8 mouse cellular contexts compared by ENCODE assay signal in genomic region chr1:75236117-75237050, GRCm38 (mm10). TPM values are rescaled to one million over a fixed set of nuclear protein-coding genes. Genes with fewer than 3 reads are reported as not detected.
A peak's percentile ranks its signal among the peaks of the same experiment; 100 is the strongest.
DNase-seq lines count a peak whose midpoint lies in the region; ATAC-seq lines count a peak whose summit lies in the region.

Gene Dnajb2 (plus strand): TSS chr1:75236406.

- peak within 1 kb of the TSS; percentile 94 for H3K4me2 ChIP-seq in intestine, embryonic 15.5 days (replicated peaks)

- intact Hi-C loops in left cerebral cortex, postnatal 36 days (cut with DNase I): loop anchor here (1.0 kb wide), 1 partner anchor 18 kb away; no protein-coding TSS in a partner anchor

- H3K36me3 ChIP-seq in intestine, embryonic 15.5 days: no peaks in the 10 kb centered on the region

- whole genome bisulfite sequencing in intestine, embryonic 15.5 days: under 1% methylated on average over 64 of the region's 64 CpGs

- H3K27ac ChIP-seq in intestine, embryonic 15.5 days: peak within 1 kb of the TSS; percentile 83

- peak; percentile 97 for ATAC-seq in intestine, embryonic 15.5 days

- H3K4me1 ChIP-seq in intestine, embryonic 15.5 days (replicated peaks): peaks cover 9% of the 10 kb centered on the region; the same call in 1 of the 2 replicates

- no peaks in the 10 kb centered on the region for H3K27me3 ChIP-seq in intestine, embryonic 15.5 days (replicated peaks)

- H3K4me3 ChIP-seq in intestine, embryonic 15.5 days (replicated peaks): peak within 1 kb of the TSS; percentile 75

- peak within 1 kb of the TSS; percentile 80 for H3K9ac ChIP-seq in intestine, embryonic 15.5 days

- DNase-seq in adrenal gland, adult 2 months: peak; percentile 96
- DNase-seq in embryo, embryonic 11.5 days (ENCODE audit: low read depth, low spot score): peak; percentile 56
- peak; percentile 59 to 80 for DNase-seq in gastrocnemius, postnatal 4 days (ENCODE audit: low spot score in 2 of 2)
- DNase-seq in left cerebral cortex, postnatal 36 days (ENCODE audit: low spot score in 2 of 2): peak; percentile 85 to 86
- peak; percentile 75 for DNase-seq in mesoderm, embryonic 11.5 days (ENCODE audit: low read depth, low spot score)
- DNase-seq in right cerebral cortex, postnatal 36 days (ENCODE audit: low spot score in 2 of 2): peak; percentile 77 to 83
- peak; percentile 77 for DNase-seq in urinary bladder, postnatal 4 days (ENCODE audit: low spot score in 2 of 2)

- H3K9me3 ChIP-seq in intestine, embryonic 15.5 days: no peaks in the 10 kb centered on the region

RNA-seq across cellular contexts. Expression of gene Dnajb2, which starts in this region (rescaled TPM):
- 100 to 1,000 TPM in 1 of 2 experiments, 10 to 100 TPM in 1; 89.1 to 111 TPM for total RNA-seq in adrenal gland, adult 2 months (2021)
- polyA plus RNA-seq in adrenal gland, adult 2 months (2012; rRNA removed): 52.8 and 58.4 TPM in 2 replicates
- 10 to 100 TPM; 41.5 to 48.8 TPM for total RNA-seq in gastrocnemius, postnatal 4 days (2021)
- polyA plus RNA-seq in intestine, embryonic 15.5 days (2015; fragmentation: Nextera tagmentation; extraction: Ambion mirVana): 25.5 and 26.2 TPM in 2 replicates
- 10 to 100 TPM; 91.6 to 97.6 TPM for total RNA-seq in left cerebral cortex, postnatal 36 days (2021)

Comparison
In these comparisons a context has a peak if more than half of its experiments do, and no peak if none do; other contexts are left out.
1. Peak in every context shown above with its lines: DNase-seq, ATAC-seq, H3K4me3 ChIP-seq and H3K27ac ChIP-seq.